Mouse (Mus musculus) layer of hippocampus, adult 18-20 months (tissue): ENCODE data around the gene Col8a2. TPM values are rescaled to one million over a fixed set of nuclear protein-coding genes. Genes with fewer than 3 reads are reported as not detected.

Experiments
- DNase-seq, 2 experiments: peaks; one replicate each; pipeline ENCODE4 v3.0.0; 2022; ENCODE audit warnings: low spot score in 2 of 2
- total RNA-seq, 2 experiments: library from RNA; stranded (reverse); gene quantifications; 2 replicates each; pipeline ENCODE4 v1.2.3; 2021

Gene Col8a2
- total RNA-seq, 2 experiments from 2014 or later: 1.7 to 2.3 TPM

DNA sequence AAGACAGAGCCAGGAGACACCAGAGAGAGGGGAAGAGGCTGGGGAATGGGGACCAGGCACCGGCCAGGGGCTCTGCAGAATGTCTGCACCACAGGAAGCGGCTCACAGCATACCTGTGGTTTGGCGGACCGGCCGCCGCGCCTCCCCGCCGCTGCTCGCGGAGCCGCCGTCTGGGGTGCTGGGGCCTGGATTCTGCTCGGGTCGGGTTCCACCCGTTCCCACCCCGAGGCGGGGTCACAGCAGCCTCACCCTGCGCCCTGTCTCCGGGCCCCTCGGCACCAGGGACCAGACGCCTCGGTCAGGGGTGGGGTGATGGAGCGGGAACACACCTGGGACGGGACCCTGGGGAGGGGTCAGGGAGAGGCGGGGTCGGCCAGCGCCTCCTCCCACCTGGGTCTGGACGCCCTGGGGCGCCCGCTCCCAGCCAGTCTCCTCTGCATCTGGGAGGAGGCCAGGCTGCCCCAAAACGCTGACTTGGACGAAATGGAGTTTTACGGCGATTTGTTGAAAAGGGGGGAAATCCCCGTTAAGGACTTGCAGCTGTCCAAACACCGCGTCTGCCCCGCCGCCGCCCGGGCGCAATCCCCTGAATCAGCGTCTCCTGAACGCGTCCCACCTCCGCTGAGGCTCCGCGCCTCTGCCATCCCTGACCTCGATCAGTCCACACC lies 14.5 kb downstream of the Col8a2 start:
- no peak for DNase-seq

DNA sequence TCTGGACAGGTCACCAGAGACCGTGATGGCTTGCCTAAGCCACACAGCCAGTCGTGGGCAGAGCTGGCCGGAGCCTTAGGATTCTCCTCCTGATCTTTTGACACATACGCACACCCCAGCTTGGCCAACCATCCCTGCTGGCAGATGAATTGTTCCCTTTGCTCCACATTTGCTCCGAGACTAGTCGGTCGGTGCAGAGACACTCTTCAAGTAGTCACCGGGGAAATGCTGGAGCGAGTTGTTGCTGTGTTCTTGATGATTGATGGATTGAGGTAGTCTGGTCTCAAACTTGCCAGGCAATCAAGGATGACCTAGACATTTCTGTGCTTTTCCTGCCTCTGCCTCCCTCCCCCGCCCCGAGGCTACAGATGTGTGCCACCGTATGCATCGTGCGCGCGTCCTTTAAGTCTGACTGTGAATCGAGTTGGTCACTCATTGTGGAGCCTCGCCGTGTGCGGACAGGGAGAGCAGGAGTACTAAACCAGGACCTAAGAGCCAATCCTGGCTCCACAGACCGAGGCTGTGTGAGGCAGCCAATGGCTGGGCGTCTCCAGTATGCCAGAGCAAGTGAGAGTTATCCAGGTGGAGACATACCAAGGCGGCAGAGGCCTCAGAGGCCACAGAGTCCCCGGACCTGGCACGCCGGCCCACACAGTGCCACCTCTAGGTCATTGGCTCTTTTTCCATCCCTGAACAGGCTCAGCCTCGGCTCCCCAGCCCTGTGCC lies 15.2 kb downstream of the Col8a2 start:
- DNase-seq: no peak

DNA sequence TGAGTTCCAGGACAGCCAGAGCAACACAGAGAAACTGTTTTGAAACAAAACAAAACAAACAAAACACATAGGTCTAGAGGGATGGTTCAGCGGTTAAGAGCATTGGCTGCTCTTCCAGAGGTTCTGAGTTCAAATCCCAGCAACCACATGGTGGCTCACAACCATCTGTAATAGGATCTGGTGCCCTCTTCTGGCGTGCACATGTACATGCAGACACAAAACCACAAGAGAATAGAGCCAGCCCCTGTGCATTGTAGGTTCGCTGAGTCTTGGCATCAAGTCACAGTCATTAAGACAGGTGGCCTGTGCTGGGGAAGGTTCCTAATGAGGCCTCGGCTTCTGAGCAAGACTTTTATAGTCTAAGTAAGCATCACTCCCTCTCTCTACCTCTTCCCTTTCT lies 17.3 kb downstream of the Col8a2 start:
- no peak for DNase-seq

DNA sequence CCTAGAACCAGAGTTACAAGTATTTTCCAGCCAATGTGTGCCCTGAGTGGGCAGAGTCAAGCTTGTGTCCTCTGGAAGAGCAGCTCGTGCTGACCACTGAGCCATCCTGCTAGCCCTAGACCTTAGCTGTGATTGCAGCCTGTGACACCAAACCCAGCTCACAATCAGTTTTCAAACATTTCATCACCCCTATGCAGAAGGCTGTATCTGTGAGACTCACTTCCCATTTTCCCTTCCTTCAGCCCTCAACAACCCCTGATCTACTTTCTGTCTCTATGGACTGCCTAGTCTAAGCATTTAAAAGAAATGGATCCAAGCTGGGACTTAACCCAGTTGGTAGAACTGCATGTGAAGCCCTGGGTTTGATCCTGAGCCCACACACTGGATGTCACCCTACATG lies 18.8 kb downstream of the Col8a2 start:
- DNase-seq: no peak

DNA sequence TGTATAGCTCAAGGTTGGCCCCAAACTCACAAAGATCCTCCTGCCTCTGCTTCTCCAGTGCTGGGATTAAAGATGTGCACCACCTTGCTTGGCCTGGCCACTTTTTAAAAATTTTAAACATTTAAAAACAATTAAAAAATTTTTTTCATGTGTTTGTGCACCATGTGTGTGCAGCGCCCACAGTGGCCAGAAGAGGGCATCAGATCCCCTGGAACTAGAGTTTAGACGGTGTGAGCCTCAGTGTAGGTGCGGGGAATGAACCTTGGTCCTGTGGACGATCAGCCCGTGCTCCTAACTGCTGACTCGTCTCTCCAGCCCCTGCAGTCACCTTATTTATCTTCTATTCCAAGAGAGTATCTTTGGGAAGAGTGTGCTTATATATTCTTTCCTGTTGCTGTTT lies 19.5 kb downstream of the Col8a2 start:
- DNase-seq: no peak

GRCm38 (mm10) chr4:126306827-126307226 lies 20.2 kb downstream of the Col8a2 start:
- no peak for DNase-seq

DNA sequence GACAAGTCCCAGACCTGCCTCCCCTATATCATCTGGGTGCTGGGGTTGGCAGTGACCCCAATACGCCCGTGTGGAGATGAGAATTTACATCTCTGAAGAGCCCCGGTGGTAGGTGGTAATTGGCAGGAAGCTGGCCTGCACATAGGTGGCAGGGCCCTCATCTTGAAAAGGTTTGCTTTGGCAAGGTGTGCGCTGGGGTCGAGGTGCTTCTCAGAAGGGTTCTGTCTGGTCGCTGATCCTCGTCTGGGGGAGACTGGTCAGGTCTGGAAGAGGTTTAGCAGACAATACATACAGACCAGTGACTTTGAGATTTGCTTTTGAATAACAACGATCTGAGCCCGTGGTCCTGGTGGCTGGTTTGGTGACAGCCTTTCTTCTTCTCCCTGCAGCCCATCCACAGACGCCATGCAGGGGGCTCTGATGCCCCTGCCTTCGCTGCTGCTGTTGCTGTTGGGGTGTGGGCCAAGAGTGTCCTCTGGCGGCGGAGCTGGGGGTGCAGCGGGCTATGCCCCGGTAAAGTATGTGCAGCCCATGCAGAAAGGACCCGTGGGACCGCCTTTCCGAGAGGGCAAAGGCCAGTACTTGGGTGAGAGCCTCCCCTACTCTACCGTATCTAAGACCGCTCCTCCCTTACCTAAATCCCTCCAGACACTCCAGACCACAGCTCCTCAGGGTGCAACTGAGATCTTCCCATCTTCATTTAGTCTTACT lies 22.8 kb downstream of the Col8a2 start:
- no peak for DNase-seq

- DNase-seq: peak; percentile 66 to 91
Measured at GRCm38 (mm10) chr4:126309922-126310309, 23.3 kb downstream of the Col8a2 start.

GRCm38 (mm10) chr4:126310344-126310743 lies 23.8 kb downstream of the Col8a2 start:
- DNase-seq: no peak

- DNase-seq: no peak
Measured at GRCm38 (mm10) chr4:126311566-126312200, 25.1 kb downstream of the Col8a2 start.

GRCm38 (mm10) chr4:126313202-126313601 lies 26.6 kb downstream of the Col8a2 start:
- no peak for DNase-seq

- DNase-seq: no peak
Measured at GRCm38 (mm10) chr4:126314393-126314792, 27.8 kb downstream of the Col8a2 start.

DNA sequence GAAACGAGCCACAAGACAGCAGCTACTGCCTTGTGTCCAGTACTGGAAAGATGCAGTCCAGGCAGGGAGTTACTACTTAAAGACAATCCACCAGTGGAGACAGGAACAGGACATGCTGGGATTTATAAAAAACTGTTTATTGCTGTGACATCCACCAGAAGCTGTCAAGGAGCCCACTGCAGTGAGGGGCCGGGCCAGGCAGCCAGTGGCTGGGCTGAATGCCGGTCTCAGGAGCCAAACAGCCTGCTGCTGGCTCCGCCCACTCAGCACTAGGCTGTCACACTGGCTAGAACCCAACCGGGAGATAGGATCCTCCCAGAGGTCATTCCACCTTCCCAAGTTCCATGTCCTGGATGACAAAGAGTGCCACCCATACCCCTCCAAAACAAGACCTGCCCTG lies 29.3 kb downstream of the Col8a2 start:
- DNase-seq: peak in 1 of 2 experiments; percentile 66

- no peak for DNase-seq
Measured at GRCm38 (mm10) chr4:126316443-126317040, 29.9 kb downstream of the Col8a2 start.

- DNase-seq: no peak
Measured at GRCm38 (mm10) chr4:126319806-126320205, 33.2 kb downstream of the Col8a2 start.

DNA sequence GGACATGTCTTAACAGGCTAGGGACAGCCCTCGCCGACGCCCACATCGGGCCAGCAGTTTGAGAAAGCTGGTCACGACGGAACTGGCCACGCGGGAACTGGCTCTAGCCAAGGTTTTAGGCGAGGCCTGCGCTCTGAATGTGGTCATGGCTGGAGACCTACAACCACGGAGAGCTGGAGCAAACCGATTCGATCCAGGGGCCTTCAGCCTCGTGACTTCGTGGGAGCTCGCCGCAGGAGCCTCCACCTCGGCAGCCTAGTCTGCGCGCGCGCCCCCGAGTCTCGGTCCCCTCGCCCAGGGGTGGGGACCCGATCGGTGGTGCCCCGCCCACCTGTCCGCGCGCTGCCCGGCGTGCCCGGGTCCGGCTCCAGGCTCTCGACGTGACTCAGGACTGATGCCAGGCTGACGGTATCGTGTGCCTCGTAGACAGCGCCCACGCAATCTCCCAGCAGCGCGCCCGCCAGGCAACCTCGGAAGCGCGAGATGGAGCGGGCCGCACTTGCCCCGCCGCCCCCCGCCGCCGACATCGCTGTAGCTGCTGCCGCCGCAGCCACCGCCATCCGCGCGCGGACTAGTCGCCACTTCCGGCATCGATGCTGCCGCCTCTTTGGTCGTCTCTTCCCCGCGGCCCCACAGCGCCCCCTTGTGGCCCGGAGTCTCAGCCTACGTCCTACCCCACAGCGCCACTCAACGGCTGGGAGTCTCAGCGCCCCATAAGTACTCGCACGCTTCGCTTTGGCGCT lies 34.7 kb downstream of the Col8a2 start, which contains the start of gene Adprhl2:
Gene Adprhl2 (minus strand): TSS at position 593 of the 743 bp plus-strand sequence.
- DNase-seq: peak; percentile 98

GRCm38 (mm10) chr4:126321854-126322511 lies 35.4 kb downstream of the Col8a2 start:
- DNase-seq: no peak

DNA sequence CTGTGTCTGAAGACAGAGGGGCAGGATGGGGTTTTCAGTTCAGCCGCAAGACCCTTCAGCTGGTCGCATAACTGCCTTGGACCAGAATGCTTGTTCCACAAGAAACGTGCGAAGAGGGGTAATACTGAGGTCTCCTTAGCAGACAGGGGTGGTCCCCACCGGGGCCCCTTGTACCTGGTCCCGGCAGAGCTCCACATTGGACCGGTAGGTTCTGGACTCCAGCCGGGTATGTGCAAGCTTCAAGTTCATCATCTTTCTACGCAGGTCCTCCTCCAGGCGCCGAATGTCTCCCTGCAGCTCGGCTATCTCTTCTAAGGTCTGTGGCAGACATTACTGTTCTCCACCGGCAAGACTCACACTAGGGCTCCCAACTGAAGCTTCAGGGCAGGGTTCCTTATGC lies 36.1 kb downstream of the Col8a2 start:
- no peak for DNase-seq

GRCm38 (mm10) chr4:126324861-126325260 lies 38.3 kb downstream of the Col8a2 start:
- DNase-seq: no peak

GRCm38 (mm10) chr4:126325281-126325861 lies 38.8 kb downstream of the Col8a2 start, which contains the start of gene Tekt2:
Gene Tekt2, minus strand, starts transcription at chr4:126325688.
- DNase-seq: no peak
